9 mouse cellular contexts compared by ENCODE assay signal in genomic region chr15:41948347-41949093, GRCm38 (mm10).
DNase-seq lines count a peak whose midpoint lies in the region; ATAC-seq and TF ChIP-seq lines count a peak whose summit lies in the region.
"Had no signal": no experiment of that assay in that cellular context is flagged by ENCODE, and none has a peak within 500 bp of the region (broad histone marks: within the 10 kb centered on the region; RNA-seq: fewer than 3 reads in every experiment).

No protein-coding gene starts in this region.

- no peak for DNase-seq in heart, adult 2 months
- DNase-seq in MEL (ENCODE audit: low read depth, low spot score), result peak; percentile 77
- peak; percentile 68 for DNase-seq in limb, embryonic 14.5 days (ENCODE audit: low spot score)
- no peak for DNase-seq in right cerebral cortex, postnatal 36 days (ENCODE audit: low spot score in 2 of 2)

- peak; percentile 71 for TF ChIP-seq CTCF in heart, adult 2 months (IDR thresholded peaks at IDR 0.05)
- peak; percentile 71 to 88 (median 74) for TF ChIP-seq CTCF in MEL (IDR thresholded peaks at IDR 0.05 in 2 of 3, conservative IDR thresholded peaks at IDR 0.05 in 1 of 3; ENCODE audit: control insufficient read depth in 1 of 3, insufficient read depth in 1 of 3, low read depth in 2 of 3, low read length in 3 of 3, poor library complexity in 1 of 3, severe bottlenecking in 1 of 3)

- H3K27ac ChIP-seq in heart, adult 2 months, result no peak overlapping the region
- H3K27ac ChIP-seq in heart, embryonic 11.5 days (ENCODE audit: low read depth, low read length), result no peak overlapping the region
- H3K27ac ChIP-seq in MEL (ENCODE audit: control insufficient read depth, low read depth, low read length), result no peak overlapping the region
- no peak overlapping the region for H3K27ac ChIP-seq in forebrain, embryonic 15.5 days (replicated peaks)
- H3K27ac ChIP-seq in limb, embryonic 14.5 days (replicated peaks; ENCODE audit: low read depth, low read length), result no peak overlapping the region
- no peak overlapping the region for H3K27ac ChIP-seq in neural tube, embryonic 14.5 days (ENCODE audit: low read depth, low read length)
- H3K27ac ChIP-seq: macrophage had no signal

- TF ChIP-seq RAD21 in MEL (IDR thresholded peaks at IDR 0.05; ENCODE audit: low read depth, low read length), result peak; percentile 83

- no peak for TF ChIP-seq EP300 in heart, adult 2 months (IDR thresholded peaks at IDR 0.05; ENCODE audit: insufficient read depth, low read depth, low read length)
- 0 out of 4 replicates have a peak, but pooled peaks of 1 of the 2 experiments have one; percentile 10 for TF ChIP-seq EP300 in MEL (IDR thresholded peaks at IDR 0.05; ENCODE audit: low read depth in 1 of 2, low read length in 2 of 2)

- no peaks in the 10 kb centered on the region for H3K36me3 ChIP-seq in heart, adult 2 months (ENCODE audit: control insufficient read depth, insufficient read depth, low read length)
- H3K36me3 ChIP-seq in heart, embryonic 11.5 days (ENCODE audit: control insufficient read depth, insufficient read depth, low read length), result no peaks in the 10 kb centered on the region
- H3K36me3 ChIP-seq in MEL (ENCODE audit: control insufficient read depth in 1 of 2, insufficient read depth in 2 of 2, low read length in 2 of 2), result no peaks in the 10 kb centered on the region
- no peaks in the 10 kb centered on the region for H3K36me3 ChIP-seq in forebrain, embryonic 15.5 days
- no peaks in the 10 kb centered on the region for H3K36me3 ChIP-seq in limb, embryonic 14.5 days (ENCODE audit: control insufficient read depth, insufficient read depth, low read length)
- H3K36me3 ChIP-seq in neural tube, embryonic 14.5 days (ENCODE audit: control insufficient read depth, insufficient read depth, low read length), result no peaks in the 10 kb centered on the region

- TF ChIP-seq POLR2A in heart, adult 2 months (IDR thresholded peaks at IDR 0.05; ENCODE audit: insufficient read depth, low read depth, low read length), result no peak
- no peak for TF ChIP-seq POLR2A in MEL (IDR thresholded peaks at IDR 0.05; ENCODE audit: control insufficient read depth in 1 of 2, insufficient read depth in 1 of 2, low read depth in 1 of 2, low read length in 2 of 2, poor library complexity in 1 of 2)
- TF ChIP-seq POLR2A in limb, embryonic 14.5 days (IDR thresholded peaks at IDR 0.05; ENCODE audit: borderline replicate concordance, extremely low read depth, insufficient read depth, insufficient read length), result no peak

- no peak overlapping the region for H3K4me3 ChIP-seq in heart, adult 2 months
- no peak overlapping the region for H3K4me3 ChIP-seq in heart, embryonic 11.5 days (ENCODE audit: low read depth, low read length)
- H3K4me3 ChIP-seq in MEL (ENCODE audit: control insufficient read depth in 1 of 2, insufficient read depth in 1 of 2, low read depth in 2 of 2, low read length in 2 of 2), result peak overlapping the region; percentile 44 to 57
- no peak overlapping the region for H3K4me3 ChIP-seq in forebrain, embryonic 15.5 days
- no peak overlapping the region for H3K4me3 ChIP-seq in limb, embryonic 14.5 days (replicated peaks; ENCODE audit: low read length)
- H3K4me3 ChIP-seq in neural tube, embryonic 14.5 days (ENCODE audit: low read depth, low read length), result no peak overlapping the region

- 43% methylated on average over 4 of the region's 4 CpGs for WGBS in heart, adult 2 months
- 33% methylated on average over 4 of the region's 4 CpGs for WGBS in heart, embryonic 11.5 days (ENCODE audit: insufficient replicate concordance)
- 40% methylated on average over 4 of the region's 4 CpGs for WGBS in forebrain, embryonic 15.5 days
- WGBS in limb, embryonic 14.5 days, result 7% methylated on average over 4 of the region's 4 CpGs
- 56% methylated on average over 4 of the region's 4 CpGs for WGBS in neural tube, embryonic 14.5 days

- no peaks in the 10 kb centered on the region for H3K9me3 ChIP-seq in heart, embryonic 11.5 days (replicated peaks; ENCODE audit: control insufficient read depth, low read length)
- no peaks in the 10 kb centered on the region for H3K9me3 ChIP-seq in MEL (replicated peaks; ENCODE audit: insufficient read depth, low read length)
- H3K9me3 ChIP-seq in forebrain, embryonic 15.5 days, result no peaks in the 10 kb centered on the region
- no peaks in the 10 kb centered on the region for H3K9me3 ChIP-seq in limb, embryonic 14.5 days (ENCODE audit: control insufficient read depth, low read length)
- H3K9me3 ChIP-seq in neural tube, embryonic 14.5 days (ENCODE audit: control insufficient read depth, low read length), result no peaks in the 10 kb centered on the region

- H3K9ac ChIP-seq in heart, adult 2 months (ENCODE audit: low read depth, low read length), result no peak overlapping the region
- H3K9ac ChIP-seq in heart, embryonic 11.5 days (ENCODE audit: low read depth, low read length), result no peak overlapping the region
- no peak overlapping the region for H3K9ac ChIP-seq in MEL (ENCODE audit: control insufficient read depth, low read depth, low read length, poor library complexity, severe bottlenecking)
- H3K9ac ChIP-seq in forebrain, embryonic 15.5 days (replicated peaks), result no peak overlapping the region
- no peak overlapping the region for H3K9ac ChIP-seq in limb, embryonic 14.5 days (ENCODE audit: low read depth, low read length, severe bottlenecking)
- H3K9ac ChIP-seq in neural tube, embryonic 14.5 days (replicated peaks; ENCODE audit: low read depth, low read length), result no peak overlapping the region

- H3K27me3 ChIP-seq in heart, adult 2 months (ENCODE audit: control insufficient read depth, insufficient read depth, low read length), result no peaks in the 10 kb centered on the region
- H3K27me3 ChIP-seq in heart, embryonic 11.5 days (ENCODE audit: control insufficient read depth, insufficient read depth, low read length), result no peaks in the 10 kb centered on the region
- H3K27me3 ChIP-seq in MEL (ENCODE audit: control insufficient read depth in 1 of 2, insufficient read depth in 2 of 2, low read length in 2 of 2), result no peaks in the 10 kb centered on the region
- H3K27me3 ChIP-seq in forebrain, embryonic 15.5 days, result no peaks in the 10 kb centered on the region
- no peaks in the 10 kb centered on the region for H3K27me3 ChIP-seq in limb, embryonic 14.5 days (ENCODE audit: control insufficient read depth, insufficient read depth, low read length)
- no peaks in the 10 kb centered on the region for H3K27me3 ChIP-seq in neural tube, embryonic 14.5 days (ENCODE audit: control insufficient read depth, insufficient read depth, low read length)

- intact Hi-C loops in heart, adult 2 months (cut with DNase I), result no loop called here

- H3K4me1 ChIP-seq in heart, adult 2 months (ENCODE audit: control insufficient read depth, insufficient read depth, low read length), result no peaks in the 10 kb centered on the region
- H3K4me1 ChIP-seq in heart, embryonic 11.5 days (ENCODE audit: control insufficient read depth, insufficient read depth, low read length), result no peaks in the 10 kb centered on the region
- peaks cover 0 to 5% of the 10 kb centered on the region in 2 experiments; a peak in 2 of 4 replicates for H3K4me1 ChIP-seq in MEL (ENCODE audit: control insufficient read depth in 1 of 2, insufficient read depth in 2 of 2, low read length in 2 of 2)
- H3K4me1 ChIP-seq in forebrain, embryonic 15.5 days, result no peaks in the 10 kb centered on the region
- H3K4me1 ChIP-seq in limb, embryonic 14.5 days (ENCODE audit: control insufficient read depth, insufficient read depth, low read length), result peaks cover 13% of the 10 kb centered on the region
- H3K4me1 ChIP-seq in neural tube, embryonic 14.5 days (ENCODE audit: control insufficient read depth, insufficient read depth, low read length), result no peaks in the 10 kb centered on the region

- H3K79me2 ChIP-seq in heart, adult 2 months (replicated peaks; ENCODE audit: control insufficient read depth, insufficient read depth, low read length), result no peaks in the 10 kb centered on the region
- H3K79me2 ChIP-seq in MEL (ENCODE audit: control insufficient read depth, insufficient read depth, low read length, poor library complexity), result no peaks in the 10 kb centered on the region

- H3K4me2 ChIP-seq in heart, embryonic 11.5 days, result no peak overlapping the region
- no peak overlapping the region for H3K4me2 ChIP-seq in forebrain, embryonic 15.5 days (replicated peaks)
- H3K4me2 ChIP-seq in limb, embryonic 14.5 days (replicated peaks; ENCODE audit: low read depth, low read length, severe bottlenecking), result no peak overlapping the region; the same call in 1 of the 2 replicates
- H3K4me2 ChIP-seq in neural tube, embryonic 14.5 days (ENCODE audit: low read depth, low read length), result no peak overlapping the region

- ATAC-seq in heart, embryonic 11.5 days (replicated peaks; ENCODE audit: insufficient number of reproducible peaks, low FRiP score, low TSS enrichment), result no peak
- ATAC-seq in forebrain, embryonic 15.5 days (replicated peaks), result peak; percentile 67; the same call in 1 of the 2 replicates
- peak; percentile 54 for ATAC-seq in limb, embryonic 14.5 days (ENCODE audit: low FRiP score, low read depth)
- ATAC-seq in neural tube, embryonic 14.5 days (ENCODE audit: low read depth), result 0 out of 2 replicates have a peak, but pooled peaks have one; percentile 51
- no peak for ATAC-seq in monocyte, adult 5-6 weeks (replicated peaks; ENCODE audit: insufficient number of reproducible peaks, low FRiP score, low TSS enrichment, poor library complexity, severe bottlenecking)

TF ChIP-seq in MEL, 35 proteins besides CTCF, POLR2A, EP300 and RAD21 (continues in another document):
- peak; percentile 61 for TF ChIP-seq ZNF384 (IDR thresholded peaks at IDR 0.05; ENCODE audit: low read depth, low read length)
- no peak for TF ChIP-seq KAT2A (conservative IDR thresholded peaks at IDR 0.05; ENCODE audit: low read depth, low read length)
- TF ChIP-seq ELF1 (IDR thresholded peaks at IDR 0.05; ENCODE audit: low read depth, low read length), result no peak
- TF ChIP-seq USF1 (IDR thresholded peaks at IDR 0.05; ENCODE audit: low read depth, low read length), result peak; percentile 52; the same call in 1 of the 2 replicates
- TF ChIP-seq ZC3H11A (IDR thresholded peaks at IDR 0.05; ENCODE audit: low read depth, low read length), result peak; percentile 90
- TF ChIP-seq UBTF (IDR thresholded peaks at IDR 0.05; ENCODE audit: borderline replicate concordance, insufficient read depth, low read depth, low read length), result no peak
- TF ChIP-seq HCFC1 (IDR thresholded peaks at IDR 0.05; ENCODE audit: low read depth, low read length), result no peak
- 0 out of 2 replicates have a peak, but pooled peaks have one; percentile 29 for TF ChIP-seq MYC (IDR thresholded peaks at IDR 0.05; ENCODE audit: low read depth, low read length)
- TF ChIP-seq MXI1 (IDR thresholded peaks at IDR 0.05; ENCODE audit: low read depth, low read length), result peak; percentile 6; the same call in 1 of the 2 replicates
- no peak for TF ChIP-seq NRF1 (IDR thresholded peaks at IDR 0.05; ENCODE audit: insufficient read depth, low read depth, low read length, poor library complexity, severe bottlenecking)
- no peak for TF ChIP-seq TAL1 (IDR thresholded peaks at IDR 0.05; ENCODE audit: low read length)
- no peak for TF ChIP-seq ZMIZ1 (IDR thresholded peaks at IDR 0.05; ENCODE audit: low read depth, low read length)
- no peak for TF ChIP-seq MAFK (IDR thresholded peaks at IDR 0.05; ENCODE audit: borderline replicate concordance, low read depth, low read length)
- no peak for TF ChIP-seq GABPA (IDR thresholded peaks at IDR 0.05; ENCODE audit: low read depth, low read length)

Comparison
In these comparisons a context has a peak if more than half of its experiments do, and no peak if none do; other contexts are left out.
1. DNase-seq: peak in MEL (single experiment) and limb, embryonic 14.5 days (single experiment); none in heart, adult 2 months (0 of 2) and right cerebral cortex, postnatal 36 days (0 of 2).
2. H3K4me3 ChIP-seq: peak in MEL (2 of 2); none in heart, adult 2 months (single experiment), heart, embryonic 11.5 days (single experiment), forebrain, embryonic 15.5 days (single experiment), limb, embryonic 14.5 days (single experiment) and neural tube, embryonic 14.5 days (single experiment).
3. ATAC-seq: peak in forebrain, embryonic 15.5 days (single experiment), limb, embryonic 14.5 days (single experiment) and neural tube, embryonic 14.5 days (single experiment); none in heart, embryonic 11.5 days (single experiment) and monocyte, adult 5-6 weeks (single experiment).